Mouse (Mus musculus): ENCODE results near the gene Tlr9.

Gene Tlr9

DNA sequence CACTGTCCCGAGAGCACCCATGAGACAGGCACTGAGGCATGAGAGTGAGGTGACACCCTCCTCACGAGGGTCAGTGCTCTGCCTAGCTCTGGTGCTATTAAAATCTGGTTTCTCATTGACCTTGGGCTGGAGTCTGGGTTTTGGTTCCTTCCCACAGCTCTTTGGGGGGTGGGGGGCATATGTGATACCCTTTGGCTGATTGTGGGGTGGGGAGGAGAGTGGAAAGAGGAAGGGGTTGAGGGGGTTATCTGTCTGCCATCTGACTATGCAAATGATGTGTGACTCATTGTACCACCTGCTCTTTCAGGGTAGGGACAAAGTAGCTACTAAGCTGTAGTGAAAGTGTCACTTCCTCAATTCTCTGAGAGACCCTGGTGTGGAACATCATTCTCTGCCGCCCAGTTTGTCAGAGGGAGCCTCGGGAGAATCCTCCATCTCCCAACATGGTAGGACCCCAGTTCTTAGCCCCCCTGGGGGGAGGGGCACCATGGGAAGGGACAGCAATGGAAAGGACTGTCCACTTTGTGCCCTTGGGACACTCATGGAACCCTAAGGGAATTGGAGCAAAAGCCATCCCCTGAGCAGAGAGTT, at the start of gene Tlr9:
Gene Tlr9 (plus strand): TSS at position 338 of the 591 bp plus-strand sequence.
- peak; percentile 70 for DNase-seq (ENCODE audit: low read depth)

DNA sequence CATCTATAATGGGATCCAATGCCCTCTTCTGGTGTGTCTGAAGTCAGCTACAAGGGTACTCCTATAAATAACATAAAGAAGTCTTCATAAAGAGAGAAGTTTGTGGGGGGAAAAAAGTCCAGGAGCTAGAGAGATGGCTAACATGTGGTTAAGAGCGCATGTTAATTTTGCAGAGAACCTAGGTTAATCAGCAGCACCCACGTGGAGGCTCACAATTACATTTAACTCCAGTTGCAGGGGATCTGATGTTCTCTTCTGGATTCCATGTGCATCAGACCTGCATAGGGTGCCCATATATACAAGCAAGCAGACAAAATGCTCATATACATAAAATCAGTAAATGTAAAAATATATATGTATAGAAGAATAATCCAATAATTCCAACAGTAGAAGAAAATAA, 49.0 kb upstream of the Tlr9 start:
- no peak for DNase-seq (ENCODE audit: low read depth)

DNA sequence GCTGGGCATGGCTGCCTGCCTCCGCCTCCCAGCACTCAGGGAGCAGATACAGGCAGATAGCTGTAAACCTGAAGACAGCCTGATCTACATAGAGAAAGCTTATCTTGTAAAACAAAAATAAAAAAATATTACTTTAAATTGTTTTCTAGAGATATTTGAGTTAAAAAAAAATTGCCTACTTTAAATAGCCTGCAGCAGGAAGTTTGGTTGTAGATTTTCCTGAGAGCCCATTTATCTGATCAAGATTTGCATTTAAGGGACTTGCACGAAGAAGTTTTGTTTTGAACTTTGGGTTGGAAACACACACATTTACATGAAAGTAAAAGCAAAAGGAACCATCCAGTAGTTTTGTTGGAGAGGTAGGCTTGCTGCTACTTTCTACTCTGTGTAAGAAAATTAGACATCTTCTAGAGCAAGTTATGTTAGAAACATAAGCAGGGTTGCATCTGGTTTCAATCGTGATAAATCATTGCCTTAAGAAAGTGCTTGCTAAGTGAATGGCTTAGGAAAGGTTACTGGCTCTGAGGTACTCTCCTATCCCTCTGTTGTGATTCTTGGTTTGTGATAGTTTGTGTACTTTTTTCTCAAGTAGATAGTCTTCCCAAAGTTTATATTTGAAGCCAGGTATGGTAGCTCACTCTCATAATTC, 46.7 kb upstream of the Tlr9 start:
- no peak for DNase-seq (ENCODE audit: low read depth)

DNA sequence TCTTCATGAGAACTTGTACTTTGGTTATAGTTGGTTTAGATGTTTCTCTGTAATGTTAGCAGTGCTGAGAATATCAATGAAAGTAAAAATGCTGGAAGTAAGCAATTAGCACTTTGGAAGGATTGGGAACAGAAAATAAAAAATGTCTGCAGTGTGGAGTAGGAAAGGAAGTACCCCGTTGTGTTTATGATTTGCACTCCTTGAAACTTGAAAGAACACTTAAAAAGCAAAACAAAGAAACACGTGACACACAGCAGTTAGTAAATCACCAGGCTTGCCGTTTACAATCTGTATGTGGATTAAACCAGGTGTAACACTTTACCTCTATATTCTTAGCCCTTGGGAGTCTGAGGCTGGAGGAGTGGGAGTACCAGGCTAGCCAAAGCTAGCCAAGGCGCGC, 45.6 kb upstream of the Tlr9 start:
- no peak for DNase-seq (ENCODE audit: low read depth)

DNA sequence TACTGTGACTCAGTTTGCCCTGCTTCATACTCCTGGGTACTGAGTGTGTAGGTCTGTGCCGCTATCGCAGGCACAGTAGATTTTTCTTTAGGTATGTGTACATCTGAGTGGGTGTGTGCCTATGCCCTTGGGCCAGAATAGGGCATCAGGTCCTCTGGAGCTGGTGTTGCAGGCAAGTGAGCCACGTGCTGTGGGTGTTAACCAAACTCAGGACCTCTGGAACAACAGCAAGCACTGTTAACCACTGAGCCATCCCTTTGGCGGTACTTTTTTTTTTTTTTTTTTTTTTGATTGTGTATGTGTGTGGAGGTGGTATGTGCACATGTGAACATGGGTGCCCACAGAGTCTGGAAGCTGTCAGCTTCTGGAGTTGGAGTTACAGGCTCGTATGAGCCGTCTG, 44.6 kb upstream of the Tlr9 start:
- no peak for DNase-seq (ENCODE audit: low read depth)

DNA sequence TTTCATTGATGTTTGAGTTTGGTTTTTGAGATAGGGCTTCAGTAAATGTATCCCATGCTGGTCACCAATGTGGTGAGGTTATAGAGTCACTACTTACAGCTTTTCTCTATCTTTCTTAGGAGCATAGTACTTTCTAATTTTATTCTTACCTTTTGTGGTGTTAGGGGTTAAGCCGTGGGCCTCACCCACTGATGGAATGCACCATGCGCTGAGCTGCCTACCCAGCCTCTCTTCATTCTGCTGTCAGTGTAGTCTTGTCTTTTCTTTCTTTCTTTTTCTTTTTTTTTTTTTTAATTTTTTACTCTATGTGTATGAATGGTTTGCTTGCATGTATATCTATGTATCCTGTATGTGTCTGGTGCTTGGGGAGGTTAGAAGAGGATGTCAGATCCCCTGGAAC, 42.9 kb upstream of the Tlr9 start:
- DNase-seq (ENCODE audit: low read depth) = no peak

DNA sequence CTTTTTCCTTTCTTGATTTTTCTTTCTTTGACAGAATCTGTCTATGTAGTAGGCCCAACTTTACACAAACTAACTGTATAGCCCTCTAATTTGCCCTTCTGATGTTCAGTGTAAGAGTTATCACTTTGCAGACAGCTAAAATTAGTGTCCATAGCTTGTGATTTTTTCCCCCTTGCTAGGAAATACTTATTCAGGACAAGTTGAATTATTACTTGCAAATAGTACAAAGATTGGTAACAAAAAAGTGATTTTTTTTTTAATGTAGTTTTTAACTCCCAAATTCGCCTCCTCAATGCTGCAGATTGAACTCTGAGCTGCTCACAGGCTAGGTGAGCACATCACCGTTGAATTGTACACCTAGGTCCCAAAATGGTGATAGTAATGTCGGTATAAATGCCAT, 42.4 kb upstream of the Tlr9 start:
- no peak for DNase-seq (ENCODE audit: low read depth)

DNA sequence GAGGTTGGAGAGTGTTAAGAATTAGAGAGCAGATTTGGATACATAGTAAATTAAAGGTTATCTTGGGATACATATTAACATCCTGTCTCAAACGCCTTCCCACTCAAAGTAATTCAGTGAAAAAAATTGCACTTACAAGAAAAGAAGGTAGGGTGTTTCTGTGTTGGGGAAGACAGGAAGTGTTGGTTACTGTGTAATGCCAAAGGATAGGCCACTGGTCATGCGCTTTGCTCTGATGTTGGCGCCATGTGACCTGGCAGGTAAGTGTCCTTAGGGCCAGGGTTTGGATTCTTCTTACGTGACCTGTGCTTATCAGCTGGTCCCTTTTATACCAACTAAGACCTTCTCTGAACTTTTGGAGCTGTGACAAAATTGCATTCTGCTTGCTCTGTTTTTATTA, 40.3 kb upstream of the Tlr9 start:
- DNase-seq (ENCODE audit: low read depth) = no peak

DNA sequence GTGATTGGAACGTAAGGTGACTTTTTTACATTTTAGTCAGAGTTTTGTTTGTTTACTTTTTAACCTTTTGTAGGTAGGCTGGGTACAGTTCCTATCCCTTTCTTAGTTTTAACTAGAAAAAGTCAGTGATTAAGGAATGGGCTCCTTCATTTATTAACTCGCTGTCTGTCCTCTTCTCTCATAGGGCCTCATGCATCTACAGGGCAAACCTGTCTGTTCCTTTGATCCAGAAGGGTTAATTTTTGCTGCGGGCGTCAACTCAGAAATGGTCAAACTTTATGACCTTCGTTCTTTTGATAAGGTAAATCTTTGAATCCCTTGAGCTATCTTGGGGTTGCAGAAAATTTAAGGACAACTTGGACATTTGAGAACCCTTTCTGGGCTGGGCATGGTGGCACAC, 38.4 kb upstream of the Tlr9 start:
- DNase-seq (ENCODE audit: low read depth) = no peak

DNA sequence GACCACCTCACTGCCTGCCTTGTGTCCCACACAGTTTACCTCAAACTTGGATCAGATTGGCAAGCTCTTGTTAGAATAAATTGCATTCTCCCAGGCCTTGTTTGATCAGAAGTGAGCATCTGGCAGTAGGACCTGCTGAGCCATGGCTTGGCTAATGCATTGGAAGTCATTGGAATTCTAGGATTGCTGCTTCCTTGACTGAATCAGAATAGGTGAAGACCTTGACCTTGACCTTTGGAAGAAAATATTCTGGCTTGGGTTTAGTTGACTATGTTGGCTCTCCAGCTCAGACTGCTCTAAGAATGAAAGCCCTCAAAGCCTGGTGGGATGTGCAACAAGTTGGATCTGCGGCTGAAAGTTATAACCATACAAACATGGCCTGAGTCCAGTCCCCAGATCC, 31.0 kb upstream of the Tlr9 start:
- DNase-seq (ENCODE audit: low read depth) = no peak

DNA sequence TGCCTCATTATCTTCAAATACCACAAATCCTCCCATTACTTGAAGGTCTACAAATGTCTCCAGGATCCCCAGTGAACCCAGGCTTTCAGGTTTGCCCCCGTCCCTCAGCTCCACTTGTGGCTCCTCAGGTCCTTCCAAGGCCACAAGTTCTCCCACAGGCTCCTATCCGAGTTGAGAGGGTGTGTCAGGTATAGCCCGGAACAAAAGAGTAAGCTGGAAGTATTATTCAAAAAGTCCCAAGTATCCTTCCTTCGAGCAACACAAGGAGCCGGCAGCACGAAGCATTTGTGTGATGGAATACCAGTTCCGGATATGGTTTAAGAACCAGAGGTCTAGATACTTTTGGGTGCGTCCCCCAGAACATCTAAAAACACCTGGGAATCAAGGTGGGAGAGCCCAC, 30.4 kb upstream of the Tlr9 start:
- no peak for DNase-seq (ENCODE audit: low read depth)

DNA sequence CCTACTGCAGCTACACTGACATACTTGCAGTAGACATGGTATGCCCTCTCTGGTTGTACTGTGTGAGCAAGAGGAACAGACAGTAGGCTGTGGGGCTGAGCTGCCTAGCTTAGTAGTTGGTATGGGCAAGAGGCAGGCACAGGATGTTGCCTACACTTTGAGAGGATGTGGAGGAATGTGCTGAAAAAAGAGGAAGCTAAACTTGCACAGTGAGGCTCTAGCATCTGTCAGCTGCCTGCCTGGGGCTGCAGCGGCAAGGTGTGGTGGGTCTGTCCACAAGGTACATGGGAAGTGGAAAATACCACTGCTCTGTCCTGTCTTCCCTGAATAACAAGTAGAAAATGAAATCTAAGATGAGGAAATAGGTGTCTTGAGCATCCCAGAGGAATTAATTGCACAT, 29.4 kb upstream of the Tlr9 start:
- DNase-seq (ENCODE audit: low read depth) = peak; percentile 81

DNA sequence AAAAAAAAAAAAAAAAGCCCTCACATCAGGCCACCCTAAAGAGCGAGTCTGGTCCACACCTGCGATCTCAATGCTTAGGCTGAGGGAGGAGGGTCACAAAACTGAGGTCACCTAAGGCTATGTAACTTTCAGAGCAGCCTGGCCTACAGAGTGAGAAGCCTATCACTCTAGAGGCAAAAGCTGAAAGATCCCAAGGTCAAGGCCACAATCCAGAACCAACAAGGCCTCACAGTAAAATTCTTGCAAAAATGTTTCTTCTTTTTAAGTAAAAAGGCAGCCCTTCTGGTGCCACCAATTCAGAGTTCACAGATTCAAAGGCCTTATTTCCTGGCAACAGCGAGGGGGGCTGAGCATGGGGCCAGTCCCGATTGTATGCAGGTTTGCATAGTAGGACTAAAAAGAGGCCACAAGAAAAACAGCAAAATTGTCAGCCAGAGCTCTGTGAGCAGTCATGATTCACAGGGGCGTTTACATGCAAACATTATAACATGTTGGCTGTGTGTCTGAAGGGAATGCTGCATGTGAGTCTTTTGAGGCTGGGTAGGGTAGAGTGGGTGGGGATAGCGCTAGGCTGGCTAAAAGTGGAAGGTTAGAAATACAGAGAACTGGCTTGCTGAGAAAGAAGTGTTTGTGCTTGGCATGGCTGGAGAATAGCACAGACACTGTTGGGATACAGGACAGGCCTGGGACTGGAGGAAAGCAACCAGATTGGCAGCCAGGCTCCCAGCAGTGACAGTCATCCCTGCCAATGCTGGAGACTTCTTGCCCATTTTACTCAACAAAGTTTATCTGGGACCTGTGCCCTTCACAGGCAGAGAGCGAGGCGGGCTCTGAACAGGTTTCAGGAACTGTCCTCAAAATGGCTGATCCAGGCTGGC, 28.2 kb upstream of the Tlr9 start:
- no peak for DNase-seq (ENCODE audit: low read depth)

DNA sequence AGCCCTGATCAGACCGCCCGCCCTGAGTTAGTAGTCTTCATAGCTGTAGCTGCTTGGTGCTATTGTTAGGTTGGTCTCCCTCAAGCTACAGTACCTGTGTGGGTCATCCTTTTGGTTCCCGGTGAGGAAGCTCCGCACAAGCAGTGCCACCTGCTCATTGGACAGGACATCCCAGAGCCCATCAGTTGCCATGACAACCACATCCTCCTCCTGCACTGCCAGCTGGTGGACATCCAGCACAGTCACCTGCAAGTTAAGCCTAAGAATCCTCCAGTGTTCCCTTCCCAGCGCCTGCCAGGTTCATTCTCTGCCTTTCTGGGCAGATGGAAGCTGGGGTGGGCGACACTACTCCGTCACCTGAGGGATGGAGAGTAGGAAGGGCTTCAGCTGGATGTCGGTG, 26.7 kb upstream of the Tlr9 start:
- no peak for DNase-seq (ENCODE audit: low read depth)

DNA sequence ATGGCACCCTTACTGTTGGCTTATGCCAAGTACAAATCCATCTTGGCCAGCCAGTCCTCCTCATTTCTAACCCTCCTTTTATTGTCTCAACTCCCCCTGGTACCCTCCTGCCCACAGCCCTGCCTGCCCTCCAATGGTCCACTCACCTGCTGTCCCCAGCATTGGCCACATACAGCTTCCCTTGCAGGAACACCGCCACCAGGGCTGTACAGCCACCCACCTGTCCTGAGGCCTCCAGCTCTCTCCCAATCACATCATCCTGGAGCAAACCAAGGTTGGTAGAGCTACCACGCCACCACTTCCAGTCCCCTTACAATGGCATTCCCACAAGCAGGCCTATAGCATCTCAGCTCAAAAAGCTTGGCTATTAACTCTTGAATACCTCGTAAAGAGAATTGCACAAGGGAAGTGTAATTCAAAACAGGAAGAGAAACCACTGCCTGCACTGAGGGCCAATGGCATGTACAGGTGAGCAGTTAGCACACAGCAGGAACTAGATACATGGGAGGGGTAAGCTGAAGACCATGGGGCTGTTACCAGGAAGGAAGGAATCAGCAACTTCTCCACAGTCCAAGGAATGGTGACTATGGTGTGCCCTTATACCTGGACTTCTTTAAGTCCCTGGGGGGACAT, 25.2 kb upstream of the Tlr9 start:
- no peak for DNase-seq (ENCODE audit: low read depth)

DNA sequence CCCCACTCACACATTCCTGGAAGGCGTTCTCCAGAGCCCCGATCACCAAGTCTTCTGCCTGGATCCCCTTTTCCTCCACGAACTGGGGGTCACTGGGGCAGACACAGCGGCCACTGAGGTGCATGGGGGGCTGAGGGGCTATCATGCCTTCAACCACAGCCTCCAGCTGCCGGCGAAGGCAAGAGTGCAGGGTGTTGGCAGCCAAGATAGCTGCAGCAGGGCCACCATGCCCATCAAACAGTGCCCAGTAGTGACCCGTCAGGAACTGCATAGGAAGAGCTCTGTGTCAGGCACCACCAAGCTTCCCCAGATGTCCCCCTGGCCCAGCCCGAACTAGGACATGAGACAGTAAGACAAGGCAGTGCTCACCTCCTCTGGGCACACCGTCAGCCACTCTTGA, 24.7 kb upstream of the Tlr9 start:
- DNase-seq (ENCODE audit: low read depth) = no peak

DNA sequence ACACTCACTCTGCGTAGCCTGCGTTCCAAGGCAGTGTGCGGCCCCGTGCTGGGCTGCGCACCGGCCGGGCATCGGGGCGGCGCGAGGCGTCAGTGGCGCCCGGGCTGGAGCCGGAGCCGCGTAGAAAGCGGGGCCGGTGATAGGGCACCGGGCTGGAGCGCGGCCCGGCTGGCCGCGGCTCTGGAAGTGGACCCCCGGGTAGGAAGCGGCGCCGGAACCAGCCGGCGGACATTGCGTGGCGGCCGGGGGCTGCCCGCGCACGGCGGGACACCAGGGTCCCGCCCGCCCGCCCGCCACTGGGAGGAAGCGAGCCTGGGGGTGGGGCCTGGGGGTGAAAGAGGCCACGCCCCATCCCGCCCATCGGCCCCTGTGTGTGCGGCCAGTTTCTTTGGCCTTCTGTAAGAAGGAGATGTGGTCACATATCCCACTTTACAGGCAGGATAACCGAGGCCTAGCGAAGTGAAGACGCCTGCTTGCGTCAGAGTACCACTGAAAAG, 23.4 kb upstream of the Tlr9 start:
- peak; percentile 73 for DNase-seq (ENCODE audit: low read depth)

DNA sequence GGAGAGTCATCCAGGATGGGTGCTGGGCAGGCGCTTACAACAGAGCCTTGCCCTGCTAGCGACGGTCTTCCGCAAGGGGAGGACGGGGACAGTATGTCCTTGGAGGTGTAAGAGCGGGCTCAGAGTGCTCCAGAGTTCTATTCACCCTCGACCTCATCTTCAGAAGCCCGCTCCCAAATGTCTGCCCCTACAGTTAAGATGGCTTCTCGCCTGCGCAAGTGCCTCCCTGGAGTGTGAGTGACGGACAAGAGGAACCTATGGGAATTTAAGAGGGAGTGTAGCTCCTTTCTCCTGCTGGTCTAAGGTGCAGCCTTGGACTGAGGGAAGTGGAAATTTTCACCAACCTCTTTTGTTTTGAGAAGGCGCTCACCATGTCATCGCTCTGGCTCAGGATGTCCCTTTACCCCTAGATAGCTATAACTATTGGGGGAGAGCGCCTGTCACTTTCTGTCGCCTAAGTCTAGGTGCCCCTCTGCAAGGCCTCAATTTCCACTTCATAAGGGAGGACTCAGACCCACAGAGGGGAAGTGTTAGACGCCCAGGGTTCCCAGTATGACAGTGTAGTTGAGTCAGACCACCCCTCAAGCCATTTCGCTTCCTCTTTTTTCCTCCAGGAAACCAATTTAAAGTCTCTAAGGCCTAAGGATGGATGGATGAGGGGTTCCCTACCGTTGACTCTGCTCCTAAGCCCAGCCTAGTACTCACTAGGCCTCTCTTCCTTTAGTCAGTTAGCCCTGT, 22.7 kb upstream of the Tlr9 start, which contains the start of gene Ppm1m:
Gene Ppm1m (minus strand): TSS at position 212 of the 738 bp plus-strand sequence.
- DNase-seq (ENCODE audit: low read depth) = no peak

DNA sequence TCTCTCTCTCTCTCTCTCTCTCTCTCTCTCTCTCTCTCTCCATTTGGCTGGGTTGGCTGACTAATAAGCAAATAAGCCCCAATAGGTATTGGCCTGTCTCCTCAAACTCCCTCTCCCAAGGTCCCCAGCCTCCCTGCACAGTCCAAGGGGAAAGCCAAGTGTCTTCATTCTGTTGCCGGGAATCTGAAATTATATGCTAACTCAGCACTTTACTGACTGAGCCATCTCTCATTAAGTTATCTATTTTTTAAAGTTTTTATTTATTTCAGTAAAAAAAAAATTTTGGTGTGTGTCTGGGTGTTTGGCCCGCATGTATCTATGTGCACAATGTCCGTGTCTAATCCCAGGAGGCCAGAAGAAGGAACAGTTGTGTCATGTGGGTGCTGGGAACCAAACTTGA, 20.5 kb upstream of the Tlr9 start:
- DNase-seq (ENCODE audit: low read depth) = no peak

DNA sequence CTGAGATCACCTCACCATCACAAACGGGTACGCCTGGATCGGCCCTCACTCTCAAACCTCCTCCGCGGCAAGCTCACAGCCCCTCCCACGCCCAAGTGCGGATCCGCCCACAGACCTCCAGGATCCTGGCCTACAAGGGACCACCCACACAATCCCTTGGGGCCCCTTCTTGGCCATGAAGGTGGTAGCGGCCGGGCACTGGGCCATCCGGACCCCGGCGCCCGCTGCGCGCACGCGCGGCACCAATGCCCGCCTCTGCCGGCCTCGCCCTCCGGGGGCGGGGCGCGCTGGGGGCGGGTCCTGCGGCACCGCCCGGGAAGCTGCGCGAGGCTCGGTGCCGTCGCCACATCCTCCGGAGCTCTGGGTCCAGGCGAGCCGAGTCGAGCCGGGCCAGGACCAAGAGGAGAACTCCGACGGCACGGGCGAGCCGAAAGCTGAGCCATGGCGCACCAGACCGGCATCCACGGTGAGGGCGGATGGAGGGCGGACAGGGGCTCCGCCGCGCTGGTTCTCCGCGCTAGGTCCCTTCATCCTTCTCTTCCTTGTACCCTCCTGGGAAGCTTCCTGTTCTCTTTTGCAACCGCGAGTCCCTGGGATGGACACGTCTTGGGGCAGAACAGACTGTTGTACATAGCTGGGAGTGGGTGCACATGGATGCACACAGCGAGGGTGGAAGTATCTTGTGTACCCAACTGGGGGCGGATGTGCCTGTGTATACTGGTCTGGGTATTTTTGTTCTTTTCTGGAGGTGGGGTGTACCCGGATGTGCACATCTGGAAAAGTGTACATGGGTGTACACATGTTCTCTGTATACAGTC, 19.4 kb upstream of the Tlr9 start, which contains the start of gene Twf2:
Gene Twf2 (plus strand): TSS at position 290 of the 818 bp plus-strand sequence.
- DNase-seq (ENCODE audit: low read depth) = peak; percentile 93
